Mouse (Mus musculus) brown adipose tissue, adult 24 weeks (tissue): ENCODE results near the gene BC037034. TPM values are rescaled to one million over a fixed set of nuclear protein-coding genes. Genes with fewer than 3 reads are reported as not detected.

ENCODE experiments used
- polyA plus RNA-seq: library from polyadenylated mRNA; stranded (reverse); fragments of >200 nt; gene quantifications from 2 replicates; pipeline ENCODE4 v1.2.4, GENCODE M21; 2012; ENCODE audit not compliant: missing spikeins, insufficient read depth, insufficient read length

The BC037034 gene
- polyA plus RNA-seq, 1 experiment: 7.1 TPM

Other genes with a start within 250 kb of the BC037034 start
- not detected in 2 replicates for gene Smok3a, start 242.8 kb downstream of the BC037034 start, polyA plus RNA-seq
- not detected in 2 replicates for gene Smok3b, start 242.6 kb downstream of the BC037034 start, polyA plus RNA-seq
- not detected in 2 replicates for gene Smok3c, start 210.8 kb downstream of the BC037034 start, polyA plus RNA-seq
- gene Zkscan1, start 178.9 kb downstream of the BC037034 start, polyA plus RNA-seq: 7.2 and 9.4 TPM in 2 replicates
- 7.5 and 10.5 TPM in 2 replicates for gene Zscan21, start 147.1 kb downstream of the BC037034 start, polyA plus RNA-seq
- gene Zfp113, start 108.3 kb downstream of the BC037034 start, polyA plus RNA-seq: 6.6 and 6.8 TPM in 2 replicates
- 150 and 170 TPM in 2 replicates for gene Cops6, start 103.0 kb downstream of the BC037034 start, polyA plus RNA-seq
- 12.0 and 12.4 TPM in 2 replicates for gene Ap4m1, start 92.0 kb downstream of the BC037034 start, polyA plus RNA-seq
- gene Mcm7, start 91.6 kb downstream of the BC037034 start, polyA plus RNA-seq: 8.5 and 10.4 TPM in 2 replicates
- gene Taf6, start 76.6 kb downstream of the BC037034 start, polyA plus RNA-seq: 18.0 and 22.4 TPM in 2 replicates
- 8.0 and 11.0 TPM in 2 replicates for gene Cnpy4, start 76.5 kb downstream of the BC037034 start, polyA plus RNA-seq
- gene Mblac1, start 69.7 kb downstream of the BC037034 start, polyA plus RNA-seq: 4.6 and 5.8 TPM in 2 replicates
- not detected in 2 replicates for gene Nxpe5, start 38.1 kb downstream of the BC037034 start, polyA plus RNA-seq
- gene Lamtor4, start 8.6 kb downstream of the BC037034 start, polyA plus RNA-seq: 102 and 115 TPM in 2 replicates
- gene Gal3st4, start 8.8 kb upstream of the BC037034 start, polyA plus RNA-seq: not detected in 2 replicates
- not detected in 2 replicates for gene Gm43720, start 15.9 kb upstream of the BC037034 start, polyA plus RNA-seq
- gene Gpc2, start 16.0 kb upstream of the BC037034 start, polyA plus RNA-seq: not detected in 2 replicates
- gene Stag3, start 16.2 kb upstream of the BC037034 start, polyA plus RNA-seq: not detected in 2 replicates
- not detected in 2 replicates for gene Pvrig, start 77.9 kb upstream of the BC037034 start, polyA plus RNA-seq
- gene Zfp157, start 177.4 kb upstream of the BC037034 start, polyA plus RNA-seq: 2.7 and 3.7 TPM in 2 replicates